Mouse (Mus musculus) cerebellum, adult 9-11 months (tissue): ENCODE results near the gene Slbp.

Experiments used
- DNase-seq: peaks from one replicate; pipeline ENCODE4 v3.0.0; 2022

Slbp gene

GRCm38 (mm10) chr5:33681044-33681443 is 28.7 kb upstream of the Slbp start:
- DNase-seq, result no peak

- DNase-seq, result no peak
These were observed 25.9 kb upstream of the Slbp start for GRCm38 (mm10) chr5:33678244-33678643.

GRCm38 (mm10) chr5:33675964-33676363 is 23.6 kb upstream of the Slbp start:
- peak; percentile 19 for DNase-seq

GRCm38 (mm10) chr5:33674439-33674838 is 22.1 kb upstream of the Slbp start:
- DNase-seq, result peak; percentile 60

GRCm38 (mm10) chr5:33671659-33672058 is 19.3 kb upstream of the Slbp start:
- DNase-seq, result no peak

- no peak for DNase-seq
These were observed 15.8 kb upstream of the Slbp start for GRCm38 (mm10) chr5:33668223-33668622.

GRCm38 (mm10) chr5:33658664-33659050 is 6.3 kb upstream of the Slbp start:
- no peak for DNase-seq

GRCm38 (mm10) chr5:33657787-33658663 is 5.7 kb upstream of the Slbp start, which contains the start of the genes Tacc3 and Tmem129:
TSS of gene Tacc3 (plus strand) at chr5:33658128.
TSS of gene Tmem129 (minus strand) at chr5:33658416.
- peak; percentile 99 for DNase-seq

GRCm38 (mm10) chr5:33657251-33657786 is 4.9 kb upstream of the Slbp start:
- DNase-seq, result no peak

- no peak for DNase-seq
These were observed 4.4 kb upstream of the Slbp start for GRCm38 (mm10) chr5:33656739-33657138.

GRCm38 (mm10) chr5:33655251-33655840 is 3.0 kb upstream of the Slbp start:
- DNase-seq, result peak; percentile 53

GRCm38 (mm10) chr5:33654424-33654823 is 2.0 kb upstream of the Slbp start:
- DNase-seq, result peak; percentile 64

GRCm38 (mm10) chr5:33652783-33653173 is 404 bp upstream of the Slbp start:
- DNase-seq, result no peak

GRCm38 (mm10) chr5:33651541-33651920 is 843 bp downstream of the Slbp start:
- no peak for DNase-seq

- DNase-seq, result no peak
These were observed 1.4 kb downstream of the Slbp start for GRCm38 (mm10) chr5:33651017-33651416.

GRCm38 (mm10) chr5:33640652-33641051 is 11.7 kb downstream of the Slbp start:
- DNase-seq, result peak; percentile 41

GRCm38 (mm10) chr5:33638826-33639225 is 13.5 kb downstream of the Slbp start:
- no peak for DNase-seq

- DNase-seq, result no peak
These were observed 14.6 kb downstream of the Slbp start for GRCm38 (mm10) chr5:33637606-33638350.

GRCm38 (mm10) chr5:33635361-33635760 is 17.0 kb downstream of the Slbp start:
- DNase-seq, result no peak

- no peak for DNase-seq
These were observed 19.8 kb downstream of the Slbp start for GRCm38 (mm10) chr5:33632526-33632925.

GRCm38 (mm10) chr5:33630615-33631014 is 21.8 kb downstream of the Slbp start:
- peak; percentile 47 for DNase-seq

GRCm38 (mm10) chr5:33630061-33630460 is 22.3 kb downstream of the Slbp start:
- DNase-seq, result no peak

GRCm38 (mm10) chr5:33629301-33629987 is 22.9 kb downstream of the Slbp start, which contains the start of the genes Fam53a and Gm9903:
TSS of gene Fam53a (minus strand) at chr5:33629635.
TSS of gene Gm9903 (plus strand) at chr5:33629925.
- peak; percentile 100 for DNase-seq
